Mouse (Mus musculus) E14TG2a.4 (cell line): Measurements from ENCODE around the gene Gtf2f2.

ENCODE experiments used
- H3K27me3 ChIP-seq: 2 replicates; pipeline ENCODE4 v1.6.1; 2014; ENCODE audit warnings: low read length, control low read depth; ENCODE audit not compliant: insufficient read depth
- H3K36me3 ChIP-seq: 2 replicates; pipeline ENCODE4 v1.6.1; 2014; ENCODE audit warnings: low read length, control low read depth; ENCODE audit not compliant: insufficient read depth
- H3K4me1 ChIP-seq: replicated peaks from 2 replicates; pipeline ENCODE4 v1.6.1; 2014; ENCODE audit warnings: low read depth, low read length, control low read depth
- H3K4me3 ChIP-seq: replicated peaks from 2 replicates; pipeline ENCODE4 v1.5.1; 2014; ENCODE audit warnings: mild to moderate bottlenecking, low read length
- H3K9me3 ChIP-seq: 2 replicates; pipeline ENCODE4 v1.6.1; 2014; ENCODE audit warnings: low read length, control low read depth
- CTCF ChIP-seq: conservative IDR thresholded peaks from 2 replicates; pipeline ENCODE4 v1.5.1; 2014; ENCODE audit warnings: low read length
- NANOG ChIP-seq: IDR thresholded peaks from 2 replicates; pipeline ENCODE4 v1.6.1; 2014; ENCODE audit warnings: borderline replicate concordance, low read length, mixed read lengths
- POU5F1 ChIP-seq: IDR thresholded peaks from 2 replicates; pipeline ENCODE4 v1.6.1; 2014; ENCODE audit warnings: low read length, borderline replicate concordance

Gtf2f2 gene

GRCm38 (mm10) chr14:76032671-76033136 lies 22.0 kb upstream of the Gtf2f2 start:
- Histone ChIP-seq H3K4me3 (no peak overlapping the region), H3K9me3 (no peaks in the 10 kb centered on the region), H3K36me3 (no peaks in the 10 kb centered on the region), H3K27me3 (peaks cover 14% of the 10 kb centered on the region), H3K4me1 (peaks cover 10% of the 10 kb centered on the region; the same call in 1 of the 2 replicates)
- TF ChIP-seq POU5F1 = no peak
- no peak for TF ChIP-seq CTCF

GRCm38 (mm10) chr14:76031117-76031842 lies 20.6 kb upstream of the Gtf2f2 start:
- TF ChIP-seq POU5F1 = no peak
- no peak for TF ChIP-seq NANOG
- no peak for TF ChIP-seq CTCF
- Histone ChIP-seq H3K9me3 (no peaks in the 10 kb centered on the region), H3K4me1 (peaks cover 10% of the 10 kb centered on the region; the same call in 1 of the 2 replicates), H3K4me3 (no peak overlapping the region), H3K27me3 (peaks cover 22% of the 10 kb centered on the region), H3K36me3 (no peaks in the 10 kb centered on the region)

GRCm38 (mm10) chr14:76024641-76025040 lies 14.0 kb upstream of the Gtf2f2 start:
- no peak overlapping the region for H3K4me3 ChIP-seq
- TF ChIP-seq POU5F1 (no peak), CTCF (no peak), NANOG (no peak)
- H3K4me1 ChIP-seq = no peaks in the 10 kb centered on the region; the same call in 1 of the 2 replicates

GRCm38 (mm10) chr14:76020927-76021719 lies 10.5 kb upstream of the Gtf2f2 start:
- TF ChIP-seq POU5F1 (no peak), CTCF (no peak), NANOG (no peak)
- H3K9me3 ChIP-seq = no peaks in the 10 kb centered on the region

More at GRCm38 (mm10) chr14:76024641-76025040, 14.0 kb upstream of the Gtf2f2 start:
- Histone ChIP-seq H3K27me3 (0 out of 2 replicates have a peak, but pooled peaks cover 13% of the 10 kb centered on the region), H3K36me3 (no peaks in the 10 kb centered on the region), H3K9me3 (no peaks in the 10 kb centered on the region)

GRCm38 (mm10) chr14:76020259-76020785 lies 9.7 kb upstream of the Gtf2f2 start:
- Histone ChIP-seq H3K4me3 (no peak overlapping the region), H3K36me3 (no peaks in the 10 kb centered on the region), H3K9me3 (no peaks in the 10 kb centered on the region), H3K4me1 (no peaks in the 10 kb centered on the region), H3K27me3 (0 out of 2 replicates have a peak, but pooled peaks cover 7% of the 10 kb centered on the region)
- TF ChIP-seq CTCF (no peak), NANOG (no peak), POU5F1 (no peak)

More at GRCm38 (mm10) chr14:76020927-76021719, 10.5 kb upstream of the Gtf2f2 start:
- Histone ChIP-seq H3K36me3 (no peaks in the 10 kb centered on the region), H3K27me3 (0 out of 2 replicates have a peak, but pooled peaks cover 9% of the 10 kb centered on the region), H3K4me1 (no peaks in the 10 kb centered on the region; the same call in 1 of the 2 replicates), H3K4me3 (no peak overlapping the region)

GRCm38 (mm10) chr14:76017785-76018490 lies 7.3 kb upstream of the Gtf2f2 start:
- peaks cover 23% of the 10 kb centered on the region for H3K27me3 ChIP-seq
- no peaks in the 10 kb centered on the region for H3K4me1 ChIP-seq
- no peak for TF ChIP-seq POU5F1
- TF ChIP-seq NANOG = no peak
- no peak for TF ChIP-seq CTCF

GRCm38 (mm10) chr14:76014331-76014730 lies 3.7 kb upstream of the Gtf2f2 start:
- H3K27me3 ChIP-seq = peaks cover 52% of the 10 kb centered on the region
- no peak overlapping the region for H3K4me3 ChIP-seq
- no peaks in the 10 kb centered on the region for H3K36me3 ChIP-seq
- H3K4me1 ChIP-seq = peaks cover 15% of the 10 kb centered on the region
- TF ChIP-seq POU5F1 (no peak), NANOG (no peak), CTCF (no peak)
- H3K9me3 ChIP-seq = no peaks in the 10 kb centered on the region

More at GRCm38 (mm10) chr14:76017785-76018490, 7.3 kb upstream of the Gtf2f2 start:
- Histone ChIP-seq H3K4me3 (no peak overlapping the region), H3K9me3 (no peaks in the 10 kb centered on the region), H3K36me3 (no peaks in the 10 kb centered on the region)
